In the genomic region with DNA sequence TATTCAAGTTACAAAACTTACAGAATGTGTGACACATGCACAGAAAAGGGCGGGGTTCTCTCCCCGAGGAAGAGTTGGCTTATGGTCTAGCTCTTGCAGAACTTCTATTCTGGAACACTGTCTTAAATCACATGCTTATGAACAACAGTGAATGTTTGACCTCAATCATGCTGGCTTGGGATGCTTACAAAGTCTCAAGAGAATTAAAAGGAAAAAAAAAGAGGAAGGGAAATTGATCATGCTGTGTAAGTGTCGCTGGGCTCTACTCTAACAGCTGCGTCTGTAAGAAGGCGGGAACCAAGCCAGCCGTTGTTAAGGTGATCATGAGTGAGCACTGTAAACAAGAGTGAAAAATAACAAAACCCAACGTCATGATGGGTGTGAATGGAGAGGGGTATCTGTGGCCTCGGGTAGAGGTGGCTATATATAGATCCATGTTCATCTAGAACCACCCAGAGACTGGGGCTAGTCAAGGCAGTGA, we compare ENCODE assay signal across 11 mouse cellular contexts. TPM values are rescaled to one million over a fixed set of nuclear protein-coding genes. Genes with fewer than 3 reads are reported as not detected.
DNase-seq lines count a peak whose midpoint lies in the region; ATAC-seq and TF ChIP-seq lines count a peak whose summit lies in the region.
"Had no signal": no experiment of that assay in that cellular context is flagged by ENCODE, and none has a peak within 500 bp of the region (broad histone marks: within the 10 kb centered on the region; RNA-seq: fewer than 3 reads in every experiment).

No protein-coding gene starts in this region.

- H3K4me3 ChIP-seq in heart, postnatal 0 days (ENCODE audit: low read depth, low read length), result no peak overlapping the region
- H3K4me3 ChIP-seq in midbrain, embryonic 16.5 days (ENCODE audit: low read depth, low read length), result no peak overlapping the region
- H3K4me3 ChIP-seq: limb, embryonic 13.5 days had no signal

- no peaks in the 10 kb centered on the region for H3K9me3 ChIP-seq in heart, postnatal 0 days (replicated peaks; ENCODE audit: control insufficient read depth, low read length)
- no peaks in the 10 kb centered on the region for H3K9me3 ChIP-seq in midbrain, embryonic 16.5 days (replicated peaks; ENCODE audit: control insufficient read depth, low read length, poor library complexity, severe bottlenecking)
- H3K9me3 ChIP-seq: limb, embryonic 13.5 days had no signal

- peaks cover 12% of the 10 kb centered on the region; the same call in 1 of the 2 replicates for H3K4me1 ChIP-seq in heart, postnatal 0 days (ENCODE audit: control insufficient read depth, insufficient read depth)
- no peaks in the 10 kb centered on the region for H3K4me1 ChIP-seq in midbrain, embryonic 16.5 days (ENCODE audit: control insufficient read depth, insufficient read depth, low read length)
- H3K4me1 ChIP-seq: limb, embryonic 13.5 days had no signal

- H3K36me3 ChIP-seq in heart, postnatal 0 days (replicated peaks; ENCODE audit: control insufficient read depth, insufficient read depth, low read length), result peaks cover 27% of the 10 kb centered on the region
- peaks cover 2% of the 10 kb centered on the region; the same call in 1 of the 2 replicates for H3K36me3 ChIP-seq in midbrain, embryonic 16.5 days (ENCODE audit: control insufficient read depth, insufficient read depth, low read length)

- peak; percentile 33; the same call in 1 of the 2 replicates for ATAC-seq in heart, postnatal 0 days (ENCODE audit: insufficient read depth, low read depth)
- peak; percentile 60 for ATAC-seq in megakaryocyte progenitor cell, adult 5-6 weeks (replicated peaks; ENCODE audit: poor library complexity)
- no peak for ATAC-seq in midbrain, embryonic 16.5 days

- no peak overlapping the region for H3K27ac ChIP-seq in heart, postnatal 0 days (ENCODE audit: low read depth)
- no peak overlapping the region for H3K27ac ChIP-seq in midbrain, embryonic 16.5 days (ENCODE audit: low read length)
- H3K27ac ChIP-seq: limb, embryonic 13.5 days had no signal

- TF ChIP-seq CTCF in heart, postnatal 0 days (IDR thresholded peaks at IDR 0.05; ENCODE audit: low read depth), result no peak

- H3K27me3 ChIP-seq in heart, postnatal 0 days (ENCODE audit: control insufficient read depth, insufficient read depth, low read length), result no peaks in the 10 kb centered on the region
- H3K27me3 ChIP-seq in midbrain, embryonic 16.5 days (ENCODE audit: control insufficient read depth, insufficient read depth, low read depth, low read length), result no peaks in the 10 kb centered on the region
- H3K27me3 ChIP-seq: limb, embryonic 13.5 days had no signal

- no peak overlapping the region for H3K4me2 ChIP-seq in heart, postnatal 0 days (ENCODE audit: low read depth, low read length)
- H3K4me2 ChIP-seq in midbrain, embryonic 16.5 days (ENCODE audit: low read length), result no peak overlapping the region
- H3K4me2 ChIP-seq: limb, embryonic 13.5 days had no signal

- no peak for DNase-seq in heart, postnatal 0 days (ENCODE audit: low spot score)
- DNase-seq in heart, postnatal 25 days (ENCODE audit: low spot score), result no peak
- peak; percentile 71 to 77 for DNase-seq in B cell, adult 2 months
- DNase-seq in T-cell, adult 2 months (ENCODE audit: low spot score), result peak; percentile 39
- no peak for DNase-seq in urinary bladder, postnatal 36 days (ENCODE audit: low spot score in 2 of 2)
- DNase-seq in yolk sac, embryonic 10.5 days (ENCODE audit: low spot score), result no peak
- DNase-seq: adrenal gland, postnatal 25 days; cerebellum, postnatal 10 days had no signal

- intact Hi-C loops in heart, postnatal 25 days (cut with DNase I), result no loop called here

- WGBS in heart, postnatal 0 days, result 42% methylated on average over 8 of the region's 8 CpGs
- 84% methylated on average over 8 of the region's 8 CpGs for WGBS in midbrain, embryonic 16.5 days

- H3K9ac ChIP-seq in heart, postnatal 0 days (replicated peaks; ENCODE audit: low read depth, low read length), result no peak overlapping the region
- H3K9ac ChIP-seq in midbrain, embryonic 16.5 days (ENCODE audit: low read depth, low read length), result no peak overlapping the region
- H3K9ac ChIP-seq: limb, embryonic 13.5 days had no signal

- TF ChIP-seq EP300 in heart, postnatal 0 days (IDR thresholded peaks at IDR 0.05; ENCODE audit: low read depth), result no peak

RNA-seq across cellular contexts. Expression of a gene that starts 39.4 kb away (rescaled TPM):
- total RNA-seq in heart, postnatal 0 days (2014; rRNA removed; ENCODE audit: low replicate concordance), result 51.3 and 71.0 TPM in 2 replicates
- 278 and 304 TPM in 2 replicates for polyA plus RNA-seq in heart, postnatal 0 days (2015; fragmentation: Nextera tagmentation; extraction: Ambion mirVana)
- 100 to 1,000 TPM; 114 to 130 TPM for total RNA-seq in heart, postnatal 25 days (2021)
- 23.8 and 25.6 TPM in 2 replicates for total RNA-seq in megakaryocyte progenitor cell, adult 5-6 weeks (2015)
- total RNA-seq in megakaryocyte progenitor cell, adult 5-6 weeks (2017), result 7.8 and 15.5 TPM in 2 replicates
- polyA plus RNA-seq in midbrain, embryonic 16.5 days (2015; fragmentation: Nextera tagmentation; extraction: Ambion mirVana), result 97.3 and 98.5 TPM in 2 replicates

Comparison
In these comparisons a context has a peak if more than half of its experiments do, and no peak if none do; other contexts are left out.
1. DNase-seq: peak in B cell, adult 2 months (2 of 2) and T-cell, adult 2 months (single experiment); none in heart, postnatal 0 days (single experiment), heart, postnatal 25 days (single experiment), urinary bladder, postnatal 36 days (0 of 2) and yolk sac, embryonic 10.5 days (single experiment).